Mouse (Mus musculus): ENCODE data around the gene Rev3l. TPM values are rescaled to one million over a fixed set of nuclear protein-coding genes. Genes with fewer than 3 reads are reported as not detected.
"Not testable (repeated sequence)": the region's sequence is repeated elsewhere in the genome, so short reads cannot be mapped to it uniquely, and the experiment has no call there.

The Rev3l gene
- polyA plus RNA-seq, 2 experiments from 2014 or later = 12.1 to 15.8 TPM

DNA sequence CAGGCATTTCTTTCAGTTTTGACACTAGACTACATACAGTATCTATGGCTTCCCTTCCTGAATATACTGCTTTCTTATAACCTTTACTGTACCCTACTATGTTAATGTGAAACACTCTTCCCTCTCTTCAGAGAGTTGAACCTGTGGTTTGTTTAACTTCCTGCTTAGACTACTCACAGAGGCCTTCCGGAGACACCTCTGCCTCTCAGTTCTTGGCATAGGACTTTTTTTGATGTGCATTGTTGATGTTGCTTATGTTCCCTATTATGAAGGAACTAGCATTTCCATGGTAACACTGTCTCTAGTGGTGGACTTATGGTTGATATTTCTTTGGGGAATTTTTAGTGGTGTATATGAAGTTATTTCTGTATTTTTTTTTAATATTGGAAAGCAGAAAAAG, 61.4 kb downstream of the Rev3l start:
- peak; percentile 96 for ATAC-seq

DNA sequence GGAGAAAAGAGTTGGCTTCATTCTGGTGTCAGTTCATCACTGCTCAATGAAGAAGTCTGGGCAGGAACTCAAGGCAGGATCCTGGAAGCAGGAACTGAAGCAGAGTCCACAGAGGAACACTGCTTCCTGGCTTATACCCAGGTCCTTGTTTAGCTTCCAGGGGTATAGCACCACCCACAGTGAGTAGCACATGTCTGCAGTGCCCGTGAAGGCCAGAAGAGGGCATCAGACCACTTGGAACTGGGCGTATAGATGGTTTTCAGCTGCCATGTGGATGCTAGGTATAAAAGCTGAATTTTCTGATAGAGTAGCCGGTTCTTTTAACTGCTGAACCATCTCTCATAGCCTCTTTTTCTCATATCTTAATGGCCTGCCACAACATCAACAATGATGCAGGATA, 79.6 kb downstream of the Rev3l start:
- ATAC-seq = peak; percentile 46

DNA sequence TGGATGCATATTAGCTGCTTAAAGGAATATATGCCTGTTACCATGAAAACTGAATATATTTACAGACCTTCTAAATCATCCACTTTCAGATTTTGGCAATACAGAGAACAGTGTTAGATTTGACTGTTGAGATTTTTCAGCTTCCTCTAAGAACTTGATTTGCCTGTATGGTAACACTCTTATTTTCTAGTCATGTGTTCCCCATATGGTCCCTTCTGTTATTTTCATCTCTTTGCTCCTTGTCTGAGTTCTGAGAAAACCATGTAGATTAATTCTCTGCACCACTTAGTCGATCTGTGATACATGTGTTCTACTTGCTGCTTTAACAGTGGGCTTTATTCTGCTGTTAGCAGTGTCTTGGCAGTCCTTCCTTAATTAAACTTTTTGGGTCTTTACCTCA, 110.7 kb downstream of the Rev3l start:
- no peak for ATAC-seq

DNA sequence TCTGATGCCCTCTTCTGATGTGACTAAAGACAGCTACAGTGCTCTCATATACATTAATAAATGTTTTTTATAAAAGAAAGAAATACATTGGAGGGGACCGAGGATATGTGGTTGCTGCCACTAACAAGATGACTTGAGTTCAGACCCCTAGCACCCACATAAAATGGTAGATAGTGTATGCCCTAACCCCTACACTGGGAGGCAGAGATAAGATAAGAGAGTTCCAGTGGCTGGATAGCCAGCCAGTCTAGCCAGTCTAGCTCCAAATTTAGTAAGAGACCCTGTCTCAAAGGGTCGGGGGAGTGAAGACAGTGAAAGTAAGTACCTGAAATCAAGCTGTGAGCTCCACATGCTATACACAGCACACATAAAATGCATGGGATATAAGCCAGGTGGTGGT, 133.6 kb downstream of the Rev3l start:
- ATAC-seq = no peak

DNA sequence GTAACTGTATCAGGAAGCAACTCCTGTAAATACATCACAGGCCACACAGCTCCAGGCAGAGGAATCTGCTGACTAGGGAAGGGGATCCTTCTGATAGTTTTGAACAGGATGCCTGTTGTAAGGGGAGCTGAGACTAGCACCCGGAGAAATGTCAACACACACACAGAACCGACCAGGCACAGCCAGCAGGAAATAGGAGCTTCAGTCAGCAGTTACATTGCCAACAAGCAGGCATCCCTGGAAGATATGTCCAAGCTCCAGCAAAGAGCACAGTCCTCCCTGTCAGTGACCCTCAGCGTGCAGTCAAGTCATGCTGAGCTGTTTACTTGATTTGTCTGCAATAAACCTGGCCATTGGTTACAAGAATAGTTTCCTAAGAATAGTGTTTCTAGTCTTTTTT, 156.7 kb downstream of the Rev3l start:
- no peak for ATAC-seq

DNA sequence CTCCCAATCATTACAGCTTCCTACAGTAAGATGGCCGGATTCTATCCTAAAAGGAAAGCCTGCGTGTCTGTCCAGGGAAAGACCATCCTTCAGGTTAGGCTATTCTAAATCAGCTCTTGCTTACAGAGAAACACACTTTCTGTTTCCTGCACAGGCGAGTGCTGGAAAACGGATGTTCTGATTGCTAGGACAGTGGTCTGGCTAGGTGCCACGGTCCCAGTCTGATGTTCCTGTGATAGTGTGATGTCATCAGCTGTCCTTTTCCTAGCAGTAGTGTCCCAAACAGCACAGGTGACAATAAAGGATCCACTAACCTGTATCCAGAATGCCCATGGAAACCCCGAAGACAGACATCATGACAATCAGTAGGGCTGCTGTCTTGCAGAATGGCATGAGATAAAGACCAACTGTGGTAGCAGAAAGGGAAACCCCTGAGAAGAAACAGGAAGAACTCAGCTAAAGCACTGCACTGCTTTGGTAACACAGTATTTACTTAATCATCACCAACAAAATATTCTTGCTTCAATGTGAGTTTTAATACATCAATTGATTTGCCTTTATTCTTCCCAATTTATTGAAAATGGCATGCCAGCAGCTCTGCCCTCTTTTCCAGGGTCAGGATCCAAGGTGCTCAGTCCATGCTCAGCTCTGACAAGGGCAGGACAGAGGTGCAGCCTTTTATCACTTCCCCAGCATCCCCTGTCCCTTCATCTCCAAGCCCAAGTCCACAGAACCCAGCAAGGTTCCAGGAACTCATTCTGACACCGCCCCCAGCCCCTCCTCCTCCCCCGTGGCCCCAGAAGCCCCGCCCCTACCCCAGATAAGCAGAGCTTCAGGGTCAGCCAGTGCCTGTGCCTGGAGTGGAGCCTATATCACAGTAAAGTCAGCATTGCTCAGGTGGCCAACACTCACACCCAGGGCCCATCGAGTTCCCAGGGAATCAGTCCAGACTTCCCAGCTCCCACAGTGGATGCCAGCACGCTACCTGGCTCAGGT, 162.1 kb downstream of the Rev3l start:
- no peak for ATAC-seq

DNA sequence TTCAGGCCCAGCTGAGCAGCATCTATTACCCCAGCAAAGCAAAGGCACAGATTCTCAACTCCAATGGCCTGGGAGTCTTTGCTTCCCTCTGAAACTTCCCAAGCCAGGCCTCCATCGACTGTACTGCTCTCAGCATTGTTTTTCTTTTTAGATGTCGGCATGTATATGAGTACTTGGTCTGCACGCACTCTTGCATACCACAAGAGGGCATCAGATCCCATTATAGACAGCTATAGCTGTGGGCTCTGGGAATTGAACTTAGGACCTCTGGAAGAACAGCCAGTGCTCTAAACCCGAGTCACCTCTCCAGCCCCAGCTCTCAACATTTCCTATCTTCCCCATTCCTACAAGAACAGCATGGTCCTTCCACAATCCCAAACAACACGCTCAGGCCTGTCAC, 164.6 kb downstream of the Rev3l start:
- no peak for ATAC-seq

DNA sequence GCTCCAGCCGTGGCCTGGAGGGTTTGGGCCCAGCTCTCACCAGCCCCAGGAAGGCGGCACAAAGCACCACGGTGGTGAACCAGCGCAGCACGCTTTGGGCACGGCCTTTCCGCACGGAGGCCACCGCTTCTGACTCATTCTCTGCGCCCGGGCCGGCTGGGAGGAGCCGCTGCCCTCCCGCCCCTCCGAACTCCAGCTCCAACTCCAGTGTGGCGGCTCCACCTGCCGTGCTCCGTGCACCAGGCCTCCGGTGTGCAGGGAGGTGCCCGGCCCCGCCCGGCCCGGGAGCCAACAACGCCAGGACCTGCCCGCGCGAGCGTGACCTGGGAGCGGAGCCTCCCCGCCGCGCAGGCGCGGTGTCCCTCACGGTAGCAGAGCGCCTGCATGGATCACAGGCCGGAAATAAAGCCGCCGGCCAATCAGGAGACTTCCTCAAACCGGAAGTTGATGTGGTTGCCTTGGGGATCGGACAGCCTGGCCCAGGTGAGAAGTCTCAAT, 167.0 kb downstream of the Rev3l start, which contains the start of gene Mfsd4b4:
Gene Mfsd4b4 (minus strand): TSS at position 365 of the 498 bp plus-strand sequence.
- ATAC-seq = peak; percentile 85

DNA sequence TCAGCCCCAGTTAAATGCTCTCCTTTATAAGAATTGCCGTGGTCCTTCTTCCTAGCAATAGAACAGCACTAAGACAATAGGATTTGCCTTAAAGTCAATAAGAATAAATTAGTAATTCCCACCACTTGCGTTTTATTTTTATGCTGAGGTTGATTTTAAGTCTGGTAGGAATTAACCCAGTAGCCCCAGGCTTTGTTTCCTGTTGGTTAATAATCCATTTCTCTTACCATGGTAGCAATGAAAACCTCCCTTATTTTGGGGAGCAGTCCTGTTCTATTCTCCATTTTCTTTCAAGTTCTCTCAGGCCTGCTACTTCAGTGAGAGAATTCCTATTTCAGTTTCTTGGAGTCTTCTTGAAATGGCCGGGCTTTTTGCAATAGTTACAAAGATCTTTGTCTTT, 172.3 kb downstream of the Rev3l start:
- ATAC-seq = no peak

DNA sequence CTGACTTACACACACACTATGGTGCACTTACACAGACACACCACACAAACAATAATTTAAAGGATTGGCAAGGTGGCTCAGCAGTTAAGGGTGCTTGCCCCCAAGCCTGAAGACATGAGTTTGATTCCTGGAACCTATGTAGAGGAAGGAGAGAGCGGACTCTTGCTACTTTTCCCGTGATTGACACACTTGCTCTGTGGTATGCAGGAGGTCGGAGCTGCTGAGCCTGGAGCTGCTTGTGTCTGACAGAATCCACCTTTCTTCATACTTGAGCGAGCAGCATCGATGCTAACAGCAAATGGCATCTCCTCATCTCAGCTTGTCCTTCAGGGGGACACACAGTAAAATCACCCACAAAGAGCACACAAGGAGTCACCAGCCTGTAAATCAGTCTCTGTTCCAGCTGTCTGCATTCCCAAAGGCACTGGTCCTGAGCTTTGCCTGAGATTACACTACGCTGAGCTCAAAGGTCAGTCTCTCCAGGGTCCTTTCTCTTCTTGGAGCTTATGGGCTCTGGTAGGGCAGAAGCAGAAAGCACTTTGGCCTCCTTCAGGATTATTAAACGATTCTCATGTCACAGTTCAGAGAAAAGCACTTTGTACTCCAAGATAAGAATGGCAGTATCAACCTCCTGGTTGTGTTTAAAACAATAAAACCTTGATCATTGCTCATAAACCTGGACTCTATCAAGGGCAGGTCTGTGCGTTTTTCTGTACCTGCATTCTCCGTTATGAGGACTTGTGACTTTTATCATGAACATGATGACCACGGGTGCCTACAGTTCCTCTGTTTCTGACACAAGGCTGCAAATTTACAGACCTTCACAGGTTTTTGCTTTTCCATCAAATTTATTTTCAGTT, 175.1 kb downstream of the Rev3l start:
- ATAC-seq = no peak

DNA sequence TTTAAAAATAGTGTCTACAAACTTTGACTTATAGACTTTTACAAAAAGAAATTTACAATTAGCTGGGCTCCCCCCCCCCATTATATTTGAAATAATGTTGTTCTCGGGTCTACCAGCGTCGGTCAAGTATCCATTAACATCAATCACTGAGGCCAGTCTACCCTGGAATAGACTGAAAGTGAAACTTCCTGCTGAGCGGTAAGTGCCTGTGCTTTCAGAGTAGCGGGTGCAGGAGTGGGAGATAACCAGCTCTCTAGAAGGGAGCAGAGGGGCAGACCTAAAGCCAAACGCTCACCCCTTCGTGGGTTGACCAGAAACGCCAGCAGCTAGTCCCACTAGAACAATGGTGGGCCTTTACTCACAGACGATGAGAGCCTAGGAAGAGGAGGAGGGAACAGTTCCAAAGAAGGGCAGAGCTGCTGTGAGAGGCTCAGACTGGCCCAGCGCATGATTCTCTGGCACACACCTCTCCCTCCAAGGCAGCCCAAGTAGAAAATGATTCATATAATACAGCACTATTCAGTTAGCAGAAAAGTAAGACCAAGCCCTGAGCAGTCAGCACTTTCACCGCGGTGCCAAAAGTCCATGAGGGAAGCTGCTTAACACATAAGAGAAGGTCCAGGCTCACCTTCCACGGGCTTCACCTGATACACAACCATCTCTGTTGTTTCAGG, 177.0 kb downstream of the Rev3l start:
- peak; percentile 69 for ATAC-seq

DNA sequence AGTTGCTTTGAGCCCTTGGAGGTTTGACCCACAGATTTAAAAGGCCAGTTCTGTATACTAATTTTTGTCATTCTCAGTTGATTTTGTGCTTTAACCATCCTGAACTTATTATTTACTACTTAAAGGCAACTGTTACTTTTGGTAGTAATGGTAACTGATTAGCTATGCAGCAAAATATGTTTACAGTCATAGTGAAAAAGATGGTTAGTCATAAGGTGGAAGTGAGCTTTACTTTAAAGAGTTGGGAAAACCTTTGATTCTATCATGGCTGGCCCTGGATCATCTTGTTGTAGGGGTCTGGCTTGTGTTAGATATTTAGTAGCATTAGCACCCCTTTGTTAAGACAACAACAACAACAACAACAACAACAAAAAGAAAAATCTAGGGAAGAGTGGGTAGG, 180.7 kb downstream of the Rev3l start:
- ATAC-seq = no peak

DNA sequence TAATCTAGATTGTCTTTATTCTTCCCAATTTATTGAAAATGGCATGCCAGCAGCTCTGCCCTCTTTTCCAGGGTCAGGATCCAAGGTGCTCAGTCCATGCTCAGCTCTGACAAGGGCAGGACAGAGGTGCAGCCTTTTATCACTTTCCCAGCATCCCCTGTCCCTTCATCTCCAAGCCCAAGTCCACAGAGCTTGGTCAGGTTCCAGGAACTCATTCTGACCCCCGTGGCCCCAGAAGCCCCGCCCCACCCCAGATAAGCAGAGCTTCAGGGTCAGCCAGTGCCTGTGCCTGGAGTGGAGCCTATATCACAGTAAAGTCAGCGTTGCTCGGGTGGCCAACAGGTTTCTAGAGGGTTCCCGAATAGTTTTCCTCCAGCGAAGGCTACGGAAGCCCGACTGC, 192.6 kb downstream of the Rev3l start:
- ATAC-seq = not testable (repeated sequence)

Other genes starting within 250 kb of the Rev3l start
- 10 to 100 TPM; 33.8 to 34.0 TPM for gene Traf3ip2, start 119.2 kb upstream of the Rev3l start, polyA plus RNA-seq (2017; shearing (Covaris generic))
- gene Mfsd4b4, start 167.1 kb downstream of the Rev3l start, polyA plus RNA-seq (2017; shearing (Covaris generic)) = 1 to 10 TPM; 1.2 to 1.9 TPM
- gene Mfsd4b2, start 194.8 kb downstream of the Rev3l start, polyA plus RNA-seq (2017; shearing (Covaris generic)) = not detected
- not detected for gene Mfsd4b3, start 228.0 kb downstream of the Rev3l start, polyA plus RNA-seq (2017; shearing (Covaris generic))

All from activated CD4-positive, CD25-positive, alpha-beta regulatory T cell, adult 4 months (primary cell).